Mouse (Mus musculus) kidney, postnatal 0 days (tissue): ENCODE measurements around the gene Map3k3. TPM values are rescaled to one million over a fixed set of nuclear protein-coding genes. Genes with fewer than 3 reads are reported as not detected.
A peak's percentile ranks its signal among the peaks of the same experiment; 100 is the strongest.

Source experiments
- ATAC-seq: fragments of 200-750 bp; cut with Nextera tagmentation; replicated peaks from 2 replicates; pipeline ENCODE4 v1.8.0; 2017; ENCODE audit warnings: low read depth, moderate number of reproducible peaks, moderate TSS enrichment, moderate library complexity; ENCODE audit not compliant: low FRiP score
- DNase-seq: peaks from one replicate; pipeline ENCODE4 v3.0.0-alpha.2; 2016; ENCODE audit warnings: low spot score
- H3K27ac ChIP-seq: fragments of 300-500 bp; sonication (generic); 2 replicates; pipeline ENCODE4 v1.5.1; 2014; ENCODE audit warnings: mild to moderate bottlenecking
- H3K27me3 ChIP-seq: fragments of 300-500 bp; sonication (generic); 2 replicates; pipeline ENCODE4 v1.6.1; 2014; ENCODE audit warnings: low read length, mixed read lengths; ENCODE audit not compliant: insufficient read depth
- H3K36me3 ChIP-seq: fragments of 300-500 bp; sonication (generic); 2 replicates; pipeline ENCODE4 v1.6.1; 2014; ENCODE audit warnings: low read length, mixed read lengths; ENCODE audit not compliant: insufficient read depth
- H3K4me1 ChIP-seq: fragments of 300-500 bp; sonication (generic); replicated peaks from 2 replicates; pipeline ENCODE4 v1.6.1; 2014; ENCODE audit warnings: antibody characterized with exemption, low read length, mixed read lengths; ENCODE audit not compliant: insufficient read depth
- H3K4me2 ChIP-seq: fragments of 300-500 bp; sonication (generic); 2 replicates; pipeline ENCODE4 v1.6.1; 2014; ENCODE audit warnings: mild to moderate bottlenecking, low read length, moderate library complexity, mixed read lengths
- H3K4me3 ChIP-seq: fragments of 300-500 bp; sonication (generic); replicated peaks from 2 replicates; pipeline ENCODE4 v1.5.1; 2014; ENCODE audit warnings: low read depth, low read length
- H3K9ac ChIP-seq: fragments of 300-500 bp; sonication (generic); 2 replicates; pipeline ENCODE4 v1.6.1; 2014; ENCODE audit warnings: low read depth, low read length
- H3K9me3 ChIP-seq: fragments of 300-500 bp; sonication (generic); replicated peaks from 2 replicates; pipeline ENCODE4 v1.6.1; 2016; ENCODE audit warnings: low read length, inconsistent platforms, mixed read lengths
- CTCF ChIP-seq: IDR thresholded peaks from 2 replicates; pipeline ENCODE4 v1.5.1; 2016; ENCODE audit warnings: antibody characterized with exemption, low read depth, mild to moderate bottlenecking, moderate library complexity
- WGBS: fragments of 180-500 bp; shearing (Covaris S2); extraction: QIAGEN DNeasy Blood & Tissue Kit; methylation state at CpG from one replicate; pipeline ENCODE4 v1.1.7; 2014; 5-methylcytosine and 5-hydroxymethylcytosine counted together
- polyA plus RNA-seq: library from polyadenylated mRNA; unstranded; fragments of >200 nt; fragmentation: Nextera tagmentation; extraction: Ambion mirVana; gene quantifications from 2 replicates; pipeline ENCODE4 v1.2.1, GENCODE M21; 2015

Map3k3 gene
- polyA plus RNA-seq, 1 experiment from 2014 or later, result 20.5 TPM

DNA sequence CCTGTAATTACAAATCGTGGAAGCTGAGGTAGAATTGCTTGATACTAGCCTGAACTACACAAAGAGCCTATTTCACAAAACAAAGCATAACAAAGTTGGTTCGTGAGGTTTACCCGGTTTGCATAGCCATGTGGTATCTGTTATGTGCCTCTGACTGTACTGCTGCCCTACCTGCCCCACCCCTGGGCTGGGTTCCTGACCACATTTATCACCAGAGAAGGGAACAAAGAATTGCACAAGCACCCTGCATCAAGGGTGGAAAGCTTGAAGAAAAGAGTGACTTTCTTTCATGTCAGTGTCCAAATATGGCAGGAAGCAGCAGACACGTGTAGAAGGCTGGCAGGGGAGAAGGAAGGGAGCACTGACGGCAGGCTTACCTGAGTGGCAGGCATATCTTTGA lies 83.0 kb downstream of the Map3k3 start:
- Histone ChIP-seq H3K9me3 (no peaks in the 10 kb centered on the region), H3K9ac (no peak overlapping the region), H3K4me1 (no peaks in the 10 kb centered on the region), H3K4me2 (no peak overlapping the region), H3K36me3 (peaks cover 24% of the 10 kb centered on the region), H3K27ac (no peak overlapping the region), H3K27me3 (no peaks in the 10 kb centered on the region), H3K4me3 (no peak overlapping the region)
- WGBS, result 80% methylated on average over 5 of the region's 5 CpGs
- TF ChIP-seq CTCF, result no peak
- ATAC-seq (no peak), DNase-seq (no peak)

GRCm38 (mm10) chr11:106170807-106171206 lies 86.4 kb downstream of the Map3k3 start:
- Histone ChIP-seq H3K4me3 (no peak overlapping the region), H3K4me2 (no peak overlapping the region), H3K36me3 (peaks cover 12% of the 10 kb centered on the region), H3K9me3 (no peaks in the 10 kb centered on the region), H3K27me3 (no peaks in the 10 kb centered on the region), H3K27ac (no peak overlapping the region), H3K4me1 (no peaks in the 10 kb centered on the region), H3K9ac (no peak overlapping the region)
- WGBS, result 76% methylated on average over 7 of the region's 7 CpGs
- TF ChIP-seq CTCF, result peak; percentile 70
- no peak for ATAC-seq
- peak; percentile 23 for DNase-seq

GRCm38 (mm10) chr11:106173228-106173627 lies 88.8 kb downstream of the Map3k3 start:
- 93% methylated on average over 2 of the region's 2 CpGs for WGBS
- Histone ChIP-seq H3K9ac (no peak overlapping the region), H3K36me3 (peaks cover 4% of the 10 kb centered on the region), H3K4me1 (no peaks in the 10 kb centered on the region), H3K27ac (no peak overlapping the region), H3K4me3 (no peak overlapping the region), H3K9me3 (no peaks in the 10 kb centered on the region), H3K4me2 (no peak overlapping the region), H3K27me3 (no peaks in the 10 kb centered on the region)
- DNase-seq (no peak), ATAC-seq (no peak)
- TF ChIP-seq CTCF, result no peak

- Histone ChIP-seq H3K4me3 (no peak overlapping the region), H3K27ac (no peak overlapping the region), H3K36me3 (peaks cover 2% of the 10 kb centered on the region; the same call in 1 of the 2 replicates), H3K27me3 (no peaks in the 10 kb centered on the region), H3K4me1 (no peaks in the 10 kb centered on the region), H3K4me2 (no peak overlapping the region), H3K9me3 (no peaks in the 10 kb centered on the region), H3K9ac (no peak overlapping the region)
- no peak for TF ChIP-seq CTCF
- WGBS, result 50% methylated on average over 5 of the region's 5 CpGs
- ATAC-seq (no peak), DNase-seq (peak; percentile 21)
Observed at GRCm38 (mm10) chr11:106174372-106174771, 90.0 kb downstream of the Map3k3 start.

DNA sequence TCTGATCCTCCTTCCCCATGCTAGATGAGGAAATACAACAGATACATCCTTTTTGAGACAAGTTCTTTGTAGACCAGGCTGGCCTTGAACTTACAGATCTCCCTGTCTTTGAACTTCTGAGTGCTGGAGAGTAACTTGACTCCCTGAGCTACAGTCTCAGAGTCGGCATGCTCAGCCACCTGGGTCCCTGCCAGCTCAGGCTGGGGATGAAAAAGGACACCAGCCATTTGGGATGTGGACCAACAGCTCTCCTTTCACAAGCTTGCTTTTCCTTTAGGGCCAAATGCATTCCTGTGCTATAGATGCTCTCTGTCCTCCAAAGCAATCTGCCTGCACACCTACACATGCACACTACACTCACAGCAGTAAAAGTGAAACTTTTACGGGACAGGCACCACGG lies 90.7 kb downstream of the Map3k3 start:
- Histone ChIP-seq H3K4me3 (no peak overlapping the region), H3K9me3 (no peaks in the 10 kb centered on the region), H3K27me3 (no peaks in the 10 kb centered on the region), H3K4me2 (no peak overlapping the region), H3K9ac (no peak overlapping the region), H3K27ac (no peak overlapping the region), H3K36me3 (peaks cover 2% of the 10 kb centered on the region; the same call in 1 of the 2 replicates), H3K4me1 (no peaks in the 10 kb centered on the region)
- 31% methylated on average over 3 of the region's 3 CpGs for WGBS
- ATAC-seq (no peak), DNase-seq (no peak)
- TF ChIP-seq CTCF, result no peak

GRCm38 (mm10) chr11:106176372-106176771 lies 92.0 kb downstream of the Map3k3 start:
- WGBS, result 86% methylated on average over 5 of the region's 5 CpGs
- no peak overlapping the region for H3K9ac ChIP-seq
- no peaks in the 10 kb centered on the region for H3K9me3 ChIP-seq
- H3K4me1 ChIP-seq, result no peaks in the 10 kb centered on the region
- no peak for TF ChIP-seq CTCF
- peaks cover 2% of the 10 kb centered on the region; the same call in 1 of the 2 replicates for H3K36me3 ChIP-seq
- no peak overlapping the region for H3K27ac ChIP-seq
- H3K4me3 ChIP-seq, result no peak overlapping the region
- no peaks in the 10 kb centered on the region for H3K27me3 ChIP-seq
- DNase-seq (no peak), ATAC-seq (no peak)
- H3K4me2 ChIP-seq, result no peak overlapping the region

DNA sequence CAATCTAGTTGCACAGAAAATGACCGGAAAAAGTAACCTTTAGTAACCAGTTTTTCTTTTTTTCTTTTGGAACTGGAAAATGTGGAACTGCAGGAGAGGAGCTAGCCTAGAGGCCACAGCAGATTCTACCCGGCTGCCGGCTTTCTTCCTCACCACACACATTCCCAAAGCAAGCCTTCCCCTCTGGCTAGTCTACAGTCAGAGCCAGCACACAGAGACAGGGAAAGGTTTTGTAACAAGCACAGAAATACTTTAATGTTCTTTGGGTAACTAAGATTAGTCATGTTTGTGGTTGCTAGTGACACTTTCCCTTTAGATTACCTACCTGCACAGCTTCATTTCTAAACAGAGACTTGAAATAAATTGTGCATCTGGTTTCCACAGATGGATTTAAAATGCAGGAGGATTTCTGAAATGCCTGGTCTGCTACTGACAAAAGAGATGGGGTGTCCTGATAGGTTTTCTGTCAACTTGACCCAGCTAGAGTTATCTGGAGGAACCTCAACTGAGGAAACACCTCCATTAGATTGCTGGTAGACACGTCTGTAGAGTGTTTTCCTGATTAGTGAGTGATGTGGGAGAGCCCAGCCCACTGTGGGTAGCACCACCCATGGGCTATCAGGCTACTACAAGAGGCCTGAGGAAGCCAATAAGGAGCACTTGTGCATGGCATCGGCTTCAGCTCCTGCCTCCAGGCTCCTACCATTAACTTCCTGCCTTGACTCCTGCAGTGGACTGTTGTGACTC lies 93.8 kb downstream of the Map3k3 start:
- H3K27ac ChIP-seq, result no peak overlapping the region
- no peak for TF ChIP-seq CTCF
- WGBS, result 65% methylated on average over 5 of the region's 5 CpGs
- no peaks in the 10 kb centered on the region for H3K27me3 ChIP-seq
- H3K36me3 ChIP-seq, result 0 out of 2 replicates have a peak, but pooled peaks cover 2% of the 10 kb centered on the region
- no peak for ATAC-seq
- no peak overlapping the region for H3K9ac ChIP-seq
- no peaks in the 10 kb centered on the region for H3K4me1 ChIP-seq
- H3K4me3 ChIP-seq, result no peak overlapping the region
- no peaks in the 10 kb centered on the region for H3K9me3 ChIP-seq
- no peak for DNase-seq
- H3K4me2 ChIP-seq, result no peak overlapping the region
